Mouse (Mus musculus) midbrain, embryonic 10.5 days (tissue): ENCODE measurements around the gene Rpl3. TPM values are rescaled to one million over a fixed set of nuclear protein-coding genes. Genes with fewer than 3 reads are reported as not detected.
A peak's percentile ranks its signal among the peaks of the same experiment; 100 is the strongest.

Experiments used
- DNase-seq: peaks from one replicate; pipeline ENCODE4 v3.0.0-alpha.2; 2017; ENCODE audit warnings: low spot score
- H3K27ac ChIP-seq: fragments of 300-500 bp; sonication (generic); replicated peaks from 2 replicates; pipeline ENCODE4 v1.5.1; 2016; ENCODE audit warnings: mild to moderate bottlenecking
- H3K27me3 ChIP-seq: fragments of 300-500 bp; sonication (generic); 2 replicates; pipeline ENCODE4 v1.6.1; 2016; ENCODE audit warnings: low read depth, mild to moderate bottlenecking; ENCODE audit not compliant: poor library complexity, severe bottlenecking
- H3K36me3 ChIP-seq: fragments of 300-500 bp; sonication (generic); 2 replicates; pipeline ENCODE4 v1.6.1; 2016; ENCODE audit warnings: mild to moderate bottlenecking, moderate library complexity
- H3K4me1 ChIP-seq: fragments of 300-500 bp; sonication (generic); 2 replicates; pipeline ENCODE4 v1.6.1; 2016
- H3K4me3 ChIP-seq: fragments of 300-500 bp; sonication (generic); 2 replicates; pipeline ENCODE4 v1.5.1; 2016; ENCODE audit warnings: mild to moderate bottlenecking, moderate library complexity
- H3K9me3 ChIP-seq: fragments of 300-500 bp; sonication (generic); replicated peaks from 2 replicates; pipeline ENCODE4 v1.6.1; 2016; ENCODE audit warnings: mild to moderate bottlenecking
- WGBS: fragments of 180-500 bp; shearing (Covaris S2); methylation state at CpG from one replicate; pipeline ENCODE4 v1.1.7; 2016; 5-methylcytosine and 5-hydroxymethylcytosine counted together
- polyA plus RNA-seq: library from polyadenylated mRNA; unstranded; fragments of >200 nt; fragmentation: Nextera tagmentation; extraction: Ambion mirVana; gene quantifications from 2 replicates; pipeline ENCODE4 v1.2.1, GENCODE M21; 2016

Rpl3 gene
- polyA plus RNA-seq, 1 experiment from 2014 or later = 996 TPM

- 94% methylated on average over 13 of the region's 13 CpGs for WGBS
- Histone ChIP-seq H3K27ac (no peak overlapping the region), H3K27me3 (peaks cover 97% of the 10 kb centered on the region), H3K36me3 (no peaks in the 10 kb centered on the region), H3K9me3 (no peaks in the 10 kb centered on the region), H3K4me3 (no peak overlapping the region), H3K4me1 (peaks cover 57% of the 10 kb centered on the region)
- no peak for DNase-seq
These were observed 2.5 kb upstream of the Rpl3 start for GRCm38 (mm10) chr15:80094201-80094600.

DNA sequence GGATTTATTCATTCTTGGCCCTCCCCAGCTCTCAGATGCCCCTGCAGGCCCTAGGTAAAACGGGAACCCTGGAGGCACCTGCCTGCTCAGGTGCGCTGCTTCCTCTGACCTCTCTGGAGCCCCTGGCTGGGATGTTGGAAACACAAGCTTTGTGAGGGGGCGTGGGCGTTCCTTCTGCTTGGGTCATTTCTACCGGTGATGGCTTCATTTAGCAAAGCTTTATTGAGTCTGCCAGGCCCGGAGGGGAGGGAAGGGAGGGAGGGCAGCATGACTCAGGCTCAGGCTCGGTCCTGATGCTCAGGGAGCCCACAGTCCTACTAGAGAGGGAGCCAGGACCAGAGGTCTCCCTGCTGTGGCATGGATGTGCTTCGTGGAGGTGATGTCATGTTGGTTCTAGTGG is 931 bp upstream of the Rpl3 start:
- peaks cover 81% of the 10 kb centered on the region for H3K27me3 ChIP-seq
- WGBS = 16% methylated on average over 8 of the region's 8 CpGs
- H3K27ac ChIP-seq = no peak overlapping the region
- DNase-seq = no peak
- no peaks in the 10 kb centered on the region for H3K36me3 ChIP-seq
- H3K4me1 ChIP-seq = peaks cover 41% of the 10 kb centered on the region
- H3K4me3 ChIP-seq = peak overlapping the region; percentile 67; the same call in 1 of the 2 replicates
- H3K9me3 ChIP-seq = no peaks in the 10 kb centered on the region

DNA sequence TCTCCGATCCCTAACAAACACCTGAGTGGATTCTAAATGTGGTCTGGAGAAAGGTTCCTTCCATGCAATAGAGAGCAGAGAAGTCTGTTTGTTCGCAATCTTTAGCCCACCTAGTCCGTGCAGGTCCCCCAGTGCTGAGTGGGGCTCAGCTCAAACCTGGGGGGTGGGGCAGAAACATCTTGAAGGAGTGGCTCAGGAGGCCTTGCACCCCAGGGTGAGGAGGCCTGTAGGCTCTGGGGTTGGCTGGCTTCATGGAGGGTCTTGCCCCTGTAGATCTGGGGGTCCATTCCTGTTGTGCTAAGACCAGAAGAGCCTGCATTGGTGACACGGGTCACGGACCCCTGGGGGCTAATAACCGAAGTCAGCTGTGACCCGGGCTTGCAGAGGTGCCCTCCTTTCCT is 373 bp upstream of the Rpl3 start:
- Histone ChIP-seq H3K9me3 (no peaks in the 10 kb centered on the region), H3K36me3 (no peaks in the 10 kb centered on the region), H3K4me3 (peak overlapping the region; percentile 67), H3K27ac (no peak overlapping the region), H3K4me1 (peaks cover 35% of the 10 kb centered on the region), H3K27me3 (peaks cover 76% of the 10 kb centered on the region)
- DNase-seq = no peak
- 13% methylated on average over 7 of the region's 7 CpGs for WGBS

DNA sequence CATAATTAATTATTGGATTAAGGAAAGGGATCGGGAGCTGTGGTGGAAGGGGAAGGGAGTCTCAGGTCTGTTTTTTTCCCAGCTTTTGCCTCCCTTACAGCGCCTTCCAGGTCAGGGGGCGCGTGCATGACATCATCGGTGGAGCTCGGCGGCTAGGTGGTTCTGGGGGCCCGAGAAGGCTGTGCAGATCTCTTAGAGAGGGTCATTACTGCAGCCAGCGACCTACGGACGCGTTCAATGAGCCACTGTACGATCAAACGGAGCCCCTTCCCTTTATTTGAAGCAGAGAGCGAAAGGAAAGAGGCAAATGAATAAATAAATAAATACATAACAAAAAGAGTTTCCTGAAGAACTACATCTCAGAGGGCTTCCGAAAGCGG is 937 bp downstream of the Rpl3 start:
- Histone ChIP-seq H3K4me3 (peak overlapping the region; percentile 67), H3K4me1 (peaks cover 27% of the 10 kb centered on the region), H3K27ac (peak overlapping the region; percentile 82), H3K9me3 (no peaks in the 10 kb centered on the region), H3K36me3 (no peaks in the 10 kb centered on the region), H3K27me3 (peaks cover 63% of the 10 kb centered on the region)
- WGBS = 2% methylated on average over 17 of the region's 17 CpGs
- no peak for DNase-seq

DNA sequence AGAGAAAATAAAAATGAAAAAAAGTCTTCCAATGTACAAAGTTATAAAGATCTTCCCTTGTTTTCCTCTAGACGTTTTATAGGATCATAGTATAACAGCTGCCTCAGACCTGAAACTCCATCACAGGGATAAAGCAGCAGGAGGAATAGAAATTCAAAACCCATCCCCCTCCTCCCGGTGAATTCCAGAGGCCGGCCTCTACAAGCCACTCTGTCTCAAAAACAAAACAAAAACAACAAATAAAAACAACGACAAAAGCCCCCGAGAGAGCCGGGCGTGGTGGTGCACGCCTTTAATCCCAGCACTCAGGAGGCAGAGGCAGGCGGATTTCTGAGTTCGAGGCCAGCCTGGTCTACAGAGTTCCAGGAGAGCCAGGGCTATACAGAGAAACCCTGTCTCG is 1.5 kb downstream of the Rpl3 start:
- no peaks in the 10 kb centered on the region for H3K9me3 ChIP-seq
- no peaks in the 10 kb centered on the region for H3K36me3 ChIP-seq
- H3K27me3 ChIP-seq = peaks cover 57% of the 10 kb centered on the region
- peak overlapping the region; percentile 67 for H3K4me3 ChIP-seq
- WGBS = 76% methylated on average over 11 of the region's 11 CpGs
- peaks cover 27% of the 10 kb centered on the region for H3K4me1 ChIP-seq
- H3K27ac ChIP-seq = no peak overlapping the region
- DNase-seq = no peak

GRCm38 (mm10) chr15:80088637-80089036 is 3.0 kb downstream of the Rpl3 start:
- Histone ChIP-seq H3K4me3 (no peak overlapping the region), H3K27ac (no peak overlapping the region), H3K36me3 (no peaks in the 10 kb centered on the region), H3K27me3 (peaks cover 44% of the 10 kb centered on the region), H3K4me1 (peaks cover 29% of the 10 kb centered on the region), H3K9me3 (no peaks in the 10 kb centered on the region)
- 33% methylated on average over 4 of the region's 4 CpGs for WGBS
- peak; percentile 82 for DNase-seq

DNA sequence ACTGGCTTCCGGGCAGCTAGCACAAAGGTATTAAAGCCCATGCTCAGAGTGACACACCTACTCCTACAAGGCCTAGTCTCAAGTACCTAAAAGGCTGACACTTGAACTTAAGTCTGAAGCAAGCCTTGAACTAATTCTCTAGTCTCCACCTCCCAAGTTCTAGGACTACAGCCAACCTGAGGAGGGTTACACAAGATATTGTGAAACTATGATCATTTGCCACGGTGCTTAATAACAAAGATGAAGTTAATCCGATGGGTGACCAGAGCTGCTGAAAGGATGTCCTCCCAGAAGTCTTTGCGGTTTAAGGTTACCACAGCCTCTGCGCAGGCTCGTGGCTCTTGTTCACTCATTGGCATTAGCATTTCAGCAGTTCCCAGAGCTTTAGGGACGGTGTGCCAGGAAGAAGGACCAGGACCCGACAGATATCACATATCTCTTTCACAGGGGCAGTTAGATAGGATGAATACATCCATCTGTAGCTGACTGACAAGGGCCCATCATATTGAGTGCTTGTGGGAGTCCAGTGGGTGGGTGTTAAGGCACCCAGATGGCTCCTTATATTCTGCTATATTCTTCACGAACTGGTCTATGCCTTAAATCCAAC is 4.2 kb downstream of the Rpl3 start:
- Histone ChIP-seq H3K27me3 (peaks cover 33% of the 10 kb centered on the region), H3K9me3 (no peaks in the 10 kb centered on the region), H3K4me3 (no peak overlapping the region), H3K4me1 (peaks cover 27% of the 10 kb centered on the region), H3K27ac (no peak overlapping the region), H3K36me3 (peaks cover under 1% of the 10 kb centered on the region; the same call in 1 of the 2 replicates)
- no peak for DNase-seq
- WGBS = 87% methylated on average over 9 of the region's 9 CpGs

- Histone ChIP-seq H3K4me1 (peaks cover 37% of the 10 kb centered on the region), H3K36me3 (peaks cover 38% of the 10 kb centered on the region), H3K4me3 (peak overlapping the region; percentile 89), H3K27ac (peak overlapping the region; percentile 97), H3K9me3 (no peaks in the 10 kb centered on the region), H3K27me3 (no peaks in the 10 kb centered on the region)
- 1% methylated on average over 12 of the region's 12 CpGs for WGBS
- no peak for DNase-seq
These were observed 7.9 kb downstream of the Rpl3 start for GRCm38 (mm10) chr15:80083740-80084139.

DNA sequence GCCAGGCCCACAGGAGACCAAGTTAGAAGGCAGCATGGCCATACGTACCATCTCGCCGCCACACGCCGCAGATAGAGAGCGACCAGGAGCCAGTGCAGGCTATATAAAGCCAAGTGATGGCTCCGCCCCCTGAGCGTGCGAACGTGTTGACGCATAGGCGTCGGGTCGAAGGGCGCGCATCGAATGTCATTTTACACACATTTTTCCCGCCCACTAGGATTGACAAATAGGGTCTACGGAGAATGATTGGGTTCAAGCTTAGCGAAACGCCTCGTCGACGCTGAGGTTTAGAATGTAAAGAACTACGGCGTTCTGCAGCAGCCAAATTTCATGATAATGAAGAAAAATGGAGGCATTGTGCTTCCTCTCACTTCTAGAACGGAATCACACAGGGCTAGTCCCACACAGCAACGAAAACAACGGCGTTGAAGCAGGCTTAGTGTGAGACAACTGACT is 8.4 kb downstream of the Rpl3 start:
- WGBS = under 1% methylated on average over 30 of the region's 30 CpGs
- Histone ChIP-seq H3K4me1 (peaks cover 37% of the 10 kb centered on the region), H3K36me3 (peaks cover 42% of the 10 kb centered on the region), H3K27ac (peak overlapping the region; percentile 97), H3K27me3 (no peaks in the 10 kb centered on the region), H3K9me3 (no peaks in the 10 kb centered on the region), H3K4me3 (peak overlapping the region; percentile 89)
- DNase-seq = peak; percentile 97

DNA sequence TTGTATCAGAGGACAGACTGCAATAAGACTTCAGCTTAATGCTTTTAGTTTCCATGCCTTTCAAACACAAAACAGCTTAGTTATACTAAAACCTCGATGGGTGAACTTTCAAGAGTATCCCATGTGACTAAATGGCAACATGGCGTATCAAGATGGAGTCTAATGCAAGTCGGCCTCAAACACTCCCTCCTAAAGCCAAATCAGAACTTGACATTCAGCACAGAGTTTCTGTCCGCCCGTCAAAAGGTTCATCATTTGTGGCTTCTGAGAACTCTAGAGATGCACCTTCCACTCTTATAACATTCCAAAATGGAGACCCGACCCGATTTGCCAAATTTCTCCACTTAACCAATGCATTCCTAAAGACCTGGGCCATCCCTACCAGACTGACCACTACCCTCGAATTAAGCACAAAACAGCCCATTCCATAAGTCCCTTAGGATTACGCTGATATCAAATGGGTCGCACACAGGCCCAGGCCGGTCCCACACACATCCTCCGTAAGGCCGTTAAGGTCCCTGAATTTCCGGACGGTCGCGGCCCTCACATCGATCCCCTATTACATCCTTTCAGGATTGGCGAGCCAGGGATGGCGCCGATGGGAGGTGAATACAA is 8.9 kb downstream of the Rpl3 start:
- DNase-seq = no peak
- no peaks in the 10 kb centered on the region for H3K9me3 ChIP-seq
- peak overlapping the region; percentile 97 for H3K27ac ChIP-seq
- H3K36me3 ChIP-seq = peaks cover 48% of the 10 kb centered on the region
- H3K27me3 ChIP-seq = no peaks in the 10 kb centered on the region
- peaks cover 37% of the 10 kb centered on the region for H3K4me1 ChIP-seq
- peak overlapping the region; percentile 89 for H3K4me3 ChIP-seq
- WGBS = under 1% methylated on average over 21 of the region's 21 CpGs

- WGBS = 9% methylated on average over 11 of the region's 11 CpGs
- DNase-seq = no peak
- H3K4me1 ChIP-seq = peaks cover 37% of the 10 kb centered on the region
- H3K27ac ChIP-seq = peak overlapping the region; percentile 97
- H3K27me3 ChIP-seq = no peaks in the 10 kb centered on the region
- no peaks in the 10 kb centered on the region for H3K9me3 ChIP-seq
- H3K4me3 ChIP-seq = peak overlapping the region; percentile 89
- H3K36me3 ChIP-seq = peaks cover 55% of the 10 kb centered on the region
These were observed 9.7 kb downstream of the Rpl3 start for GRCm38 (mm10) chr15:80081801-80082546.

GRCm38 (mm10) chr15:80080711-80081615 is 10.7 kb downstream of the Rpl3 start:
- Histone ChIP-seq H3K4me1 (peaks cover 37% of the 10 kb centered on the region), H3K4me3 (peak overlapping the region; percentile 89), H3K9me3 (no peaks in the 10 kb centered on the region), H3K27me3 (no peaks in the 10 kb centered on the region), H3K27ac (peak overlapping the region; percentile 97), H3K36me3 (peaks cover 63% of the 10 kb centered on the region)
- WGBS = 69% methylated on average over 9 of the region's 9 CpGs
- peak; percentile 45 for DNase-seq
